Mouse (Mus musculus): ENCODE data around the gene Gm12216. TPM values are rescaled to one million over a fixed set of nuclear protein-coding genes. Genes with fewer than 3 reads are reported as not detected.
A peak's percentile ranks its signal among the peaks of the same experiment; 100 is the strongest.
"Not testable (repeated sequence)": the region's sequence is repeated elsewhere in the genome, so short reads cannot be mapped to it uniquely, and the experiment has no call there.

The Gm12216 gene
- total RNA-seq (2022) = 10 to 100 TPM in 1 of 4 experiments, 1 to 10 TPM in 3; 6.0 to 12.4 (median 8.1) TPM

DNA sequence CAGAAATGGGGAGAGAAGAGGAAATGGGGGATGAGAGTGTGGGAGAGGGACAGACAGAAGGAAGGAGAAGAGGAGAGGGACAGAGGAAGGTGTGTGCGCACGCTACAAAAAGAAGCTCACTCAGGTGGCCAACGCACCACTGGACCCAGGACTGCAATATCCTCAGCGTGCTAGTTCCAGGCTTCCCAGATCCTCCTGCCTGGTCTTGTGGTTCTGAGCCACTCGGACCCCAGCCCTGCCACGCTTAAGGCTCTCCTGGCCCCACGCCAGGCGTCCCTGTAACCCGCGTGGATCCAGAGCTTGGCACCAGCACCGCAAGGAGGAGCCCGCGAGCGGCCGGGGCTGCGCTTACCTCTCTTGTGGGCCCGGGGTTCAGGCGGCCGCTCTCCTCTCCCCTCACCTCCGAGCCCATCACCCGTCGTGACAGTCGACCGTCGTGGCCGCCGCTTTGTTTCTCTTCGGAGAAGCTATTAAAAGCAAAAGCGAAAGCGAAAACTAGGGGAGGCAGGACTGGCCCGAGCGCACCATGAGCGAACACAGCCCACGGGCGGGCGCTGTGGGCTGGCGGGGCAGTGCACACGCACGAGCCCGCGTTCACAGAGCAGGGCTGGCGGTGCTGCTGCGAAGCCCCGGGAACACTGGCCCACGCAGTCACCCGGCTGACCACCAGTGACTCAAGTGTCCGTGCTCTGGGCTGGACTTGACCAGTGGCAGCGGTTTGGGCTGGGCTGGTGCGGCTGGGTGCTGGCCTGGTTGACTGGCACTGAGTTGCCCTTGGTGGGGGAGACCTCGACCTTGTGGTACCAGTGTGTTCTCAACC is at the start of gene Gm12216:
Gene Gm12216 (minus strand): TSS at position 496 of the 820 bp plus-strand sequence.
- peak in 1 of 2 experiments; percentile 20 for DNase-seq (ENCODE audit: low spot score in 2 of 2)

DNA sequence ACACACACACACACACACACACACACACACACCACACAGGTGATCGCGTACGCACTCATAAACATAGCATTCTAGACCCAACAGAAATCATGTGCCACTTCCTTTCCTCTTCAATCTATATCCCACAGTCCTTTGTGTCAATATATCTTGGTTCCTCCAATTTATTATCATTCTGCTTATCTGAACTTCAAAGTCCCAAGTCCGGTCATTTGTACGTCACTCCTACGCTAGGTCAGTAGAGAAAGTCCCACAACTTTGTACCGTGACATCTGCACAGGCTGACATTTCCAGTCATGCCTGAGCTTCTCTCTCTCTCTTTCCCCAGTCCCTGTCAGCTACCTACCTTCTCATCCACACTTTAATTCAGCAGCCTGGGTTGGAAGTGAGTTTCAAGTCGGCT is 49.6 kb upstream of the Gm12216 start:
- no peak for DNase-seq (ENCODE audit: low spot score in 2 of 2)

DNA sequence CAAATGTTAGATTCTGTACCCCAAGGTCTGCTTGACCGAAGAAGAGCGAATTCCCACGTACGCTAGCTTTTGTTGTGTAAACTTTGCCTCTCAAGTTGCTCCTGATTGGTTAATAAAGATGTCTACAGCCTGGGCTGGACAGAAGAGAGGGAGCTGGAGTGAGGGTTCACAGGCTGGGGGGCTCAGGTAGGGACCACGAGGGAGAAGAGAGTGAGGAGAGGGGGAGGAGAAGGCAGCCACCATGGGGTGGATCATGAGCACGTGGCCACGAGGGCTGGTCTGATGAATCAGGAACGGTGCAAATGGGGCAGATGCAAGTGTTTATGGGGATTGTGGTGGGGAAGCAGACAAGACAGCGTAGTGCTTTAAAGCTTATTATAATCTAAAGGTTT is 45.5 kb upstream of the Gm12216 start:
- DNase-seq (ENCODE audit: low spot score in 2 of 2) = no peak

DNA sequence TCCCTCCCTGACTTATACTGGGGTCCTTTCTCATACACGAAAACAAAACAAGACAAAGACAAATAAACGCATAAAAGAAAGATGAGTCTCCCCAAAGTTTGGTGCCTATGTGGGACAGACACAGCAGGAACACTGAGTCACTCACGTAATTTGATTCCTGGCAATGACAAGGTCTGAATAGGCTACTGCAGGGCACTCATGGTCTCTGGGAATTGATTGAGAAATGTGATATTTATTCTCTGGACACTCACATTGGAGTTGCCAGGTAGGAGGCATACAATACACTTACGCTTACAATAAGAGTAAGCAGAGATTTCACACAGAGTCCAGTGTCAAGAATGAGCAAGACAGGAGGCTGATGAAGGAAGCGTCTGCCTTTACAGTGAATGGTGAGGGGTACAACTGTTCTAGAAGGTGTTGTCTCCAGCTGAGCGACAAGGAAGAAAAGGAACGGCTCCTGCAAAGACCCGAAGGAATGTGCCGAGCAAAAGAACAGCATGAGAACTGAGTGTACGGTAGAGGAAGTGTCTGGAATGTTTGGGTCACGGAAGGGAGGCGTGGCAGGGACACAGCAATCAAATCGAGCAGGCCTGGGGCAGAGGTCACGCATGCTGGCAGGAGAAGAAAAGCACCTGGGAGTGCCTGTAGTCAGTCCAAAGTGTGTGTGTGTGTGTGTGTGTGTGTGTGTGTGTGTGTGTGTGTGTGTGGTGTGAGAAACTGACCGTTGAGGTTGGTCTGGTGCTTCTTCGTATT is 44.9 kb upstream of the Gm12216 start:
- no peak for DNase-seq (ENCODE audit: low spot score in 2 of 2)

DNA sequence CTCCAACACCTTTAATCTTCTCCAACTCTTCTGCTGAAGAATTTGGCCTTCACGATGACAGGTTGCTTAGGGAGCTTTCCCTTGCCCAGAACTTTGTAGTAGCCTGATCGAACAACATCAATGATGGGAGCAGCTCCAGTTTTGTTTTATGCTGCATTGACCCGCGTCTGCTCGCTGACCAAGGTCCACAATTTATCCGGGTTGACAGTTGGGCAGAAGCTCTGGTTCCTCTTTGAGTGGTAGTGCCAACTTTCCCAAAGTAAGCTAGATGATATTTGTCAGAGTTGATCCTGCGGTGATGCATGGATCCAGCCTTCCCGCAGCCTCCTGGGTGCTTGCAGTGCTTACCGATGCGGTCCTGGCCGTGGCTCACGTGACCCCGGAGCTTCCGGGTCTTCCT is 43.7 kb upstream of the Gm12216 start:
- no peak for DNase-seq (ENCODE audit: low spot score in 2 of 2)

DNA sequence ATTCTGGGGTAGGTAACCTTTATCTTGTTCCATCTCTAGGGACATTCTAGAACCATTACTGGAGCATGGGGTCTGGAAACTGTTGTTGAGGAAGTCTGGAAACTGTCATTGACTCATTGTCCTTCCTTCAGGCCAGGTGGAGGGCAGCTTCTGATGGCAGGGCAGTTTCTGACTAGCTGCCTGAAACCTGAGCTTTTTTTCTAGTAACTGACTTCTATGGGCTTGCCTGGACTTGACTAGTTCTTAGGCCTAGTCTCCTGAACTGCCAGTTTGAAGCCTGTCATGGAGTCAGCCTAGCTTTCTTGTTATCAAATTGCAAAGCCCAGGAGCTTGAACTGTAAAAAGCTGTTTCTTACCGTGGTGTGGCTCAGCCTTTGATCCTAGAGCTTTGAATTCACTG is 41.9 kb upstream of the Gm12216 start:
- no peak for DNase-seq (ENCODE audit: low spot score in 2 of 2)

DNA sequence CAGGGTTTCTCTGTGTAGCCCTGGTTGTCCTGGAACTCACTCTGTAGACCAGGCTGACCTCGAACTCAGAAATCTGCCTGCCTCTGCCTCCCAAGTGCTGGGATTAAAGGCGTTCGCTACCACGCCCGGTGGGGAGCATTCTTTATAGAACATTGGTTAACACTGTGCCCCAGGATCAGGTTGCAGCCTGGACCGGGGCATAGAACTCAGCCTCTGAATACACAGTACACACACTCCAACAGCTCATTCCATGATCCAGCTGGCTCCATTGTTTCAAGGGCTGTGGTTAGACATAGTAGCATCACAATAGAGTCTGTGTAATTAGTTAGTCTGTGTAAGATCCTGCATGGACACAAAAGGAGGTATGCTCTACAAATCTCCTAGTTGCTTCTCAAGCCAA is 40.9 kb upstream of the Gm12216 start:
- no peak for DNase-seq (ENCODE audit: low spot score in 2 of 2)

DNA sequence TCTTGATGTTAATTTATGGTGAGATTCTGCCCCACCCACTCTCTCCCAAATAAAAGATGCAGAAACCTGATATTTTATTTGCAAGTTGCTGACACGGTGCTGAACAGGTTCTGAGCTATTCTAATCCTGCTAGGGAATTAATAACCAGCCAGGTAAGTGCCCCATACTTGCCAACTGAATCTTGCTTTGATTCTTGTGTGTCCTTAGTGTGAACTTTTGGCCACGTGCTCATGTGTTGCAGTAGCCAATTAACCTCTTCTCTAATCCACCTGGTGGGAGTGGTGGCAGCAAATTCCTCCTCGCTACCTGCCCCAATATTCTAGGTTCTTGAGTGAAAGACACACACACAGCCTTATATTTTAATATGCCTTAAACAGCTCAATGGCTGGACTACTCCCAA is 39.9 kb upstream of the Gm12216 start:
- DNase-seq (ENCODE audit: low spot score in 2 of 2) = no peak

DNA sequence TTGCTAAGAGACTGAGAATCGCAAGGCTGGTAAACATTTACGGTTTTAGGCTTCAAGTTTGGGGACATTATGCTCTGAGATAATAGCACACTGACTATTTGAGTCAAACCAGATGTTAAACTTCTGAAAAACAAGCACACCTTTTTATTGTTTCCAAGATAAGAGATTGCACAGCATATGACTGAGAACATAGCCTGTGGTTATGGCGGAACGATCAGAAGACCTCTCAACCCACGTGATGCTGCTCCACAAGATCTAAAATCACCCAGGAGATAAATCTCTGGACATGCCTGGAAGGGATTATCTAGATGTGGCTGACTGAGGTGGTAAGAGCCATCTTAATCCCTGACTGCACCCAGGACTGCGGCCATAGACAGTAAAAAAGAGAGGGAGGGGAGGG is 37.9 kb upstream of the Gm12216 start:
- no peak for DNase-seq (ENCODE audit: low spot score in 2 of 2)

DNA sequence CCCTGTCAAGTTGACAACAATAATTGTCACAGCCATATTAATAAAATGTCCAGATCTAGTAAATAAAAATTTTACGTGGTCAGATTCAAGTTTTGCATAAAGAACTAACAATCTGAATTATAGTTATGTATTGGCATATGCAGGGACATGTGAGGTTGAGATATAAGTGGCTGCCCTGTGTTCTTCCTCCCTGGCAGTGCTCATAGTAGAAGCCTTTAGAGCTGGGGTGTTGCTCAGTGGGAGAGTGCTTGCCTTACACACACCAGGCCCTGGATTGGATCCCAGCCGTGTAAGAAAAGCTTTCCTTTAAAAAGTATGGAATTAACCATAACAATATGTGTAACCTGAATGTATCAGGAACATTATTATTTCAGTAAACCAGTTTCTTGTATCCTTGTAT is 34.4 kb upstream of the Gm12216 start:
- no peak for DNase-seq (ENCODE audit: low spot score in 2 of 2)

DNA sequence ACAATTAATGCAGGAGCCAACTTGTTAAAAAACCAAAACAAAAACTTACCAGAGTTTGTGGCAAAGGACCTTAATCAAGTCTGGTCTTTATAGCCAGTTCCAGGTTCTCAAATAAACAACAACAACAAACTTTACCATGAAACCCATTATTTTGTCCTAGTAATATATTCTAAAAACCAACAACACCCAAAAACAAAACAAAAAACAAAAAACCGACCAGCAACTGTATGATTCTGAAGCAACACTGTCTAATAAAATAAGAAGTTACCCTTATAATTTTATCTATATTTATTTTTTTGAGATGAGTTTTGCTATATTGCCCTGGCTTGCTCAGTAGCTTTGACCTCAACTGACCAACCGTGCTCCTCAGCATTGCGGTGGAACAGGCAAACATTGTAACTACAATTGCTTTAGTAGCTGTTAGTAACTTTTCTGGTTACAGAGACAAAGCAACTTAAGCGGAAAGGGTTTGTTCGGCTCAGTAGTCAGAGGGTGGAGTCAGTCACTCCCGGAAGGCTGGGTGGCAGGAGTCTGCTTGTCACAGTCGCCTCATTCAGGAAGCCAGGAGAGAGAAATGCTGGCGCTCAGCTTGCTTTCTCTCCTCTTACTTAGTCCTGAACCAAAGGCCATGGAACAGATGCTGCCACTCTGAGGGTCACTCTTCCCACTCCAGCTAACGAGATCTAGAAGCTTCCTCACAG is 33.8 kb upstream of the Gm12216 start:
- DNase-seq (ENCODE audit: low spot score in 2 of 2) = no peak

DNA sequence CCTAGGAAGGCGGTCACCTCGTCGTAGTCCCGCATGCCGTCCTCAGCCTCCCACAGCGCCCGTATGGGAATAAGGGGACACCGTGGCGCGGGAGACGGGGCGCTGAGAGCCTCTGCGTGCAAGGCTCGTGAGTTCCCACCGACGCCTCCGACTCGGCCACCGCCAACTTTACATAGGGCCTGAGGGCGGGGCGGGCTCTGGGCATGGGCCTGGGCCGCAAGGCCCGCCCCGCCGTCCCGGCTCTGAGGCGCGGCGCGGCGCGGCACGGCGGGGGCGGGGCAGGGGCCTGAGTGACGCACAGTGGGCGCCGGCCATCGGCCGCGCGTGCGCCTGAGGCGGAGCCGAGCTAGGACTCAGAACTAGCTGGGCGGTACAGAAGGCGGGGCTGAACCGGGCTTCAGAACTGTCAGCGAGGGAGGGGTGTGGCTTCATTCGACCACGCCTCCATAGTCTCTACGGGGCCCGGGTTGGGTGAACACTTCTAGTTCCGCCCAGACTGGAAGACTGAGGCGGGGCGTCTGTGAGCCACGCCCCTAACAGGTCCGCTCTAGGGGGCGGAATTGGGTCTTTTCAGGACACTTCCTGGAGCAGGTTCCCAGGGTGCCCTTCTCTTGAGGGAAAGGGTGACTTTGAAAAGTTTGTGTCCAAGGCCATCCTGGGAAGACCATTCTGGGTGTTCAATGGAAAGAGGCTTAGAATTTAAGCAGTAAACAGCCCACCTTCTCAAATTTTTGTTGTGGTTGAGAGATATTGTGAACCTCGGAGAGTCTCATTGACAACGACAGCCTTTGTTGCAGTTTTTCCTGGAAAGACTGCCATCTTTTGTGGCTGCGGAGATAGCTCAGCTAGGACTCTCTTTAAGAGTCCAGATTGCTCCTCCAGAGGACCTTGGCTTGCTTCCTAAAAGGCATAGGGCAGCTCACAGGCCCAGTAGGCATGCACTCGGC is 32.7 kb upstream of the Gm12216 start, which contains the start of gene Slc22a5:
Gene Slc22a5 (minus strand): TSS at position 156 of the 947 bp plus-strand sequence.
- DNase-seq (ENCODE audit: low spot score in 2 of 2) = peak; percentile 99

DNA sequence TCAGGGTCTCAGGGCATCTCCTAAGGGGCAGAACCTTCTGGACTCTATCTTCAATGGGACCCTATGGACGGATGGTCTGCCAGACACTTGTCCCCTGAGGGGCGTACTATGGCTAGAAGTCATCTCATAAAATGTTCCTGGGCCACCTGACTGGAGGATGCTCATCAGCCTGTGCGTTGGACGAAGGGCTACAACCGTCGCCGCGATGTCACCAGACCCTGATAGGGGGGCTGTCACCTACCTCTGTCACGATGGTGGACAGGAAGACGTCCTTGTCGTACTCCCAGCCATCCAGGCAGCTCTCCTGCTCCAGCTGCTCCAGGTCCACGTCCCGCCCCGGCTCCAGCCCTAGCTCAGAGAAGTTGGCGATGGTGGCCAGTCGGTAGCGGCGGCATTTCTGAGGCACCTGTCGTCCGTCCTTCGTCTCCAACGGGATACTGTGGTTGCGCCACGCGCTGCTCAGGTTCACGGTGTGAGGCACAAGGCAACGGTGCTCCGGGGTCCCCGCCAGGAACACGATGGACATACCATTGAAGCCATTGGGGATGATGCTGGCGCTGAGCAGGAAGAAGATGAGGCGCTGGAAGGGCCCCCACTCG is 31.9 kb upstream of the Gm12216 start:
- peak in 1 of 2 experiments; percentile 23 for DNase-seq (ENCODE audit: low spot score in 2 of 2)

DNA sequence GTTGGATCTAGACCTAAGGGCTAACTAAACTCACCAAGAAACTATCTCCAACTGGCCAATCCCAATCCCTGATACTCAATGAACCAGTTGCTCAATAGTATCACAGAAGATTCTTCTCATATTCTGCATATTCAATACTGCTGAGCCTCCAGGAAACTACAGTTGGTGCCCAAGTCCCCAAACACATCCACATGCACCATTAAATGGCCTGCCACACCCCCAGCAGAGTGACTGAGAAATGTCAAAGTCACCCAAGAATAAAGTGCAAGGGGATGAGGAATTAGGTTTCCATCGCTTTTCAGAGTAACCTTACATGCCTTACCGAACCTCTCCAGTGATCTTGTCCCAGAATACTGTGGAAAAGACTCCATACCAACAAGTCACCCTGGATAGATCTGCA is 31.2 kb upstream of the Gm12216 start:
- no peak for DNase-seq (ENCODE audit: low spot score in 2 of 2)

DNA sequence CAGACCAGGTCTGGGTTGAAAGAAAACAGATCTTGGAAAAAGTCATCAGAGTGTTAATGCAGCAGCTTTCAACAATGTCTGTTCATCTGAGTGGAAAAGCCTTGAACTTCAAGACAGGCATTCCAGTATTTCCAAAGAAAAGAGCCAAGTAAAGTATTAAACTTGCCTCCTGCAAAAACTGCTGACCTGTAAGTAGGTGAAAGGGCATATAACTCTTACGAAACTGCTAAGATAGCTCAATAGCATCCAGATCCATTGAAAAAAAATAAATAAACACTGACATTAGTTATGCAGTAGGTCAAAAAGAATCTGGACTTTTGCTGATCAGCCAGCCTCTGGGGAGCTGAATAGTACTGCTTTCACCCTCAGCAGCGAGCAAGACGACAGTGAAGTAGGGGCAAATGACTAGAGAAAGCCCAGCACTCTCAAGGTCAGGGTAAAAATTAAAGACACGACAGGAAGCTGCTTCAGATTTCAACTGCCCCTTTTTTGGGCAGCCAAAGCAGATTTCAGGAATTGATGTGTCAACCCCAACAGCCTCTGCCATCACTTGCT is 30.1 kb upstream of the Gm12216 start:
- no peak for DNase-seq (ENCODE audit: low spot score in 2 of 2)

DNA sequence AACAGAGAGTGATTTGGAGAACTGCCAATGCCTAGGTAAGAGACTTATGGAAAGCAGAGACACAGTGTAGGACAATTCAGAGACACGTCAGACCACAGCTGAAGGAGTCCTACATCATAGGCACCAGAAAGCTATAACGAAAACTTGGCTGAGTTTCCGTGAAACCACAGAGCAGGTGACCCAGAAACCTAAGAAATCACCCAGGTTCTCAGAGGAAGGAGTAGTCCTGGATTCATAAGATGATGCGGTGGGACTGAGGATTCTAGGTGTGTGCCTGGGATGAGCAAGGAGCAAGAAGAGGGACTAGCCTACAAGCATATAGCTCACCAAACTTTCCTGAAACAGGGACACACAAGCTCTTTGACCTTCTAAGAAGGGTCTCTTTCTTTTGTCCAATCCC is 29.2 kb upstream of the Gm12216 start:
- no peak for DNase-seq (ENCODE audit: low spot score in 2 of 2)

DNA sequence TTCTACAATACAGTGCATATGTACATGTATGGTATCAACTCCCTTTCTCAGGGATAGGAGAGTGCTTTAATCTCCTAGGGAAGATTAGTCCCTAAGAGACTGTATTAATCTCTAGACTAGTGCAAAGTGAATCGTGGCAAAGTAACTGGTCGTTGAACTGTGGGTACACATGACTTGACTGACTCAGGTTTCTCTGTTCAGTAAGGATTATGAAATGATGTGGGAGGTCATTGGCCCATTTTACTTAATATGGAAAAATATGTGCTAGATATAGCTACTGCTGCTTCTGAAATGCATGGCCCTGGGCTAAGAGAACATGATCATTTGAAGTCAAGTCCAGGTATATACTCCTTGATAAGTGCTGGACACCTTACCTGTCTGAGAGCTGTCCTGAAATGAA is 24.2 kb upstream of the Gm12216 start:
- no peak for DNase-seq (ENCODE audit: low spot score in 2 of 2)

DNA sequence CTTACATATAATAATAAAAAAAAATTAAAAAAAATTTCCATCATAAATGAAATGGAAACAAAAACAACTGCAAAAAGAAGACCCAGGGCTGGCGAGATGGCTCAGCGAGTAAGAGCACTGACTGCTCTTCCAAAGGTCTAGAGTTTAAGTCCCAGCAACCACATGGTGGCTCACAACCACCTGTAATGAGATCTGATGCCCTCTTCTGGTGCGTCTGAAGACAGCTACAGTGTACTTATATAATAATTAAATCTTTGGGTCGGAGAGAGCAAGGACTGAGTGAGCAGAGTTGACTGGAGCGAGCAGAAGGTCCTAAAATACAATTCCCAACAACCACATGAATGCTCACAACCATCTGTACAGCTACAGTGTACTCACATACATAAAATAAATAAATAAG is 19.0 kb upstream of the Gm12216 start:
- not testable (repeated sequence) for DNase-seq (ENCODE audit: low spot score in 2 of 2)

DNA sequence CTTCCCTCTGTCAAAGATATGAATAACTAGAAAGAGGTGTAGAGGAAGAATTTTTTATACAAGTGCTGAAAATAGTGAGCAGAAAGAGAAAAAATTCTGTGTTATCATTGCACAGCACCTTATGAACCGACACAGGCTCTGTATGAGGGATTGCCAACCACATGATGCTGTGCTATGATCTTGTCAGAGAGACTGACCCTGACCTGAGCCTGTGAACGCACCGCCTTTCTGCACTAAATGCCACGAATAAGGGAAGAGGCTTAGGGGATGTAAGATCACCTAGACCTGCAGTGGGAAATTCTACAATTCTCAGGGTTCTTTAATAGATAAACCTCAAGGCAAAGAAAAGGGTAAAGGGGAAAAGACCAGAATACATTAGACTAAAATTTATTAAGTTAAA is 17.4 kb upstream of the Gm12216 start:
- no peak for DNase-seq (ENCODE audit: low spot score in 2 of 2)

DNA sequence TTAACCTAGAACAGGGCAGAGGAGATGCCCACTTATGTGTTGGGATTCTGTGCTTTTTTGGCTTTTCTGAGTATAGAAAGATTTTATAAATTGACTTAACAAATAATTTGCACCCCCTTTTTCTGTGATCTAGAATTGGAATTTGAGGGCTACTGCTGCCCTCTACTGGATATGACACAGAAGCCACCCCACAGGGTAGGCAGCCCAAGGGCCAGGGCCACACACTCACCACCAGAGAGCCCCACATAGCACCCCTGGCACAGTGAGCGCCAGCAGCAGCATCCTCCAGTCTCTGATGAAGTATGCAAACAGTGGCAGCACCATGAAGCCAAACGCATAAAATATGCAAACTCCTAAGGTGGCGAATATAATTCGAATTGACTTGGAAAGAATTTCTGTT is 15.7 kb upstream of the Gm12216 start:
- DNase-seq (ENCODE audit: low spot score in 2 of 2) = no peak
